Mouse (Mus musculus) embryonic facial prominence, embryonic 12.5 days (tissue): ENCODE data around the gene Atxn3. TPM values are rescaled to one million over a fixed set of nuclear protein-coding genes. Genes with fewer than 3 reads are reported as not detected.

Experiments
- ATAC-seq: fragments of 200-750 bp; cut with Nextera tagmentation; 2 replicates; pipeline ENCODE4 v1.8.0; 2017; ENCODE audit not compliant: insufficient number of reproducible peaks, insufficient read depth, low FRiP score, low TSS enrichment
- H3K27ac ChIP-seq: fragments of 300-500 bp; sonication (generic); 2 replicates; pipeline ENCODE4 v1.5.1; 2016; ENCODE audit warnings: mild to moderate bottlenecking
- H3K27me3 ChIP-seq: fragments of 300-500 bp; sonication (generic); 2 replicates; pipeline ENCODE4 v1.6.1; 2016; ENCODE audit warnings: mild to moderate bottlenecking, moderate library complexity
- H3K36me3 ChIP-seq: fragments of 300-500 bp; sonication (generic); 2 replicates; pipeline ENCODE4 v1.6.1; 2016; ENCODE audit warnings: mild to moderate bottlenecking
- H3K4me1 ChIP-seq: fragments of 300-500 bp; sonication (generic); 2 replicates; pipeline ENCODE4 v1.6.1; 2016
- H3K4me2 ChIP-seq: fragments of 300-500 bp; sonication (generic); replicated peaks from 2 replicates; pipeline ENCODE4 v1.6.1; 2016; ENCODE audit warnings: mild to moderate bottlenecking, moderate library complexity
- H3K4me3 ChIP-seq: fragments of 300-500 bp; sonication (generic); 2 replicates; pipeline ENCODE4 v1.5.1; 2016; ENCODE audit warnings: mild to moderate bottlenecking
- H3K9ac ChIP-seq: fragments of 300-500 bp; sonication (generic); 2 replicates; pipeline ENCODE4 v1.6.1; 2016; ENCODE audit warnings: mild to moderate bottlenecking, moderate library complexity
- H3K9me3 ChIP-seq: fragments of 300-500 bp; sonication (generic); 2 replicates; pipeline ENCODE4 v1.6.1; 2016; ENCODE audit warnings: mild to moderate bottlenecking, moderate library complexity
- WGBS: fragments of 180-500 bp; shearing (Covaris S2); methylation state at CpG from one replicate; pipeline ENCODE4 v1.1.7; 2016; 5-methylcytosine and 5-hydroxymethylcytosine counted together
- polyA plus RNA-seq: library from polyadenylated mRNA; unstranded; fragments of >200 nt; fragmentation: Nextera tagmentation; extraction: Ambion mirVana; gene quantifications from 2 replicates; pipeline ENCODE4 v1.2.1, GENCODE M21; 2016

The Atxn3 gene
- polyA plus RNA-seq, 1 experiment from 2014 or later: 11.2 TPM

DNA sequence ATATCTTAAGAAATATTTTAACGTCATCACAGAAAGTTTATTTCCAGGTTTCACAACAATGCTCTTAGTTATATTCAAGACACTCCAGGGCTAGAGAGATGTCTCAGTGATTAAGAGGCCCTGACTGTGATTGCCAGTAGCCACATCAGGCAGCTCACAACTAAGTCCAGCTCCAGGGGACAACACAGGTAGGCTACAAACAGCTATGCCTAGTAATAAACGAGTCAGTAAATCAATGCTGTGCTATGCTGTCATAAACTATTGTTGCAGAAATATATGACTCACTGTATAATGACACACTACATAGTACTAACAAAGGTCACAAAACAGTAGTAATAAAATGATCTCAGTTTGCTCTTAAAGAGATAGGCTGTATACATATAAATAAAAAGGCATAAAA, 81.7 kb downstream of the Atxn3 start:
- Histone ChIP-seq H3K4me2 (no peak overlapping the region), H3K9me3 (no peaks in the 10 kb centered on the region), H3K4me3 (no peak overlapping the region), H3K4me1 (no peaks in the 10 kb centered on the region), H3K36me3 (peaks cover 41% of the 10 kb centered on the region), H3K27ac (no peak overlapping the region), H3K27me3 (no peaks in the 10 kb centered on the region), H3K9ac (no peak overlapping the region)
- no peak for ATAC-seq
- WGBS: 94% methylated on average over 2 of the region's 2 CpGs

- Histone ChIP-seq H3K36me3 (peaks cover 41% of the 10 kb centered on the region), H3K9ac (no peak overlapping the region), H3K27ac (no peak overlapping the region), H3K4me3 (no peak overlapping the region), H3K4me2 (no peak overlapping the region), H3K27me3 (no peaks in the 10 kb centered on the region), H3K9me3 (no peaks in the 10 kb centered on the region), H3K4me1 (no peaks in the 10 kb centered on the region)
- no peak for ATAC-seq
- 68% methylated on average over 1 of the region's 1 CpGs for WGBS
These were observed 82.9 kb downstream of the Atxn3 start for GRCm38 (mm10) chr12:101875107-101875506.

Other genes with a start within 250 kb of the Atxn3 start
- 0.39 and 0.40 TPM in 2 replicates for gene Tc2n, start 239.7 kb downstream of the Atxn3 start, polyA plus RNA-seq
- 63.4 and 75.9 TPM in 2 replicates for gene Fbln5, start 139.2 kb downstream of the Atxn3 start, polyA plus RNA-seq
- 26.6 and 28.5 TPM in 2 replicates for gene Trip11, start 45.0 kb downstream of the Atxn3 start, polyA plus RNA-seq
- 32.2 and 33.9 TPM in 2 replicates for gene Cpsf2, start 17.7 kb upstream of the Atxn3 start, polyA plus RNA-seq
- gene Slc24a4, start 170.5 kb upstream of the Atxn3 start, polyA plus RNA-seq: 0.52 and 0.75 TPM in 2 replicates